Mouse (Mus musculus) midbrain, postnatal 0 days (tissue): ENCODE results near the gene Psmb6. TPM values are rescaled to one million over a fixed set of nuclear protein-coding genes. Genes with fewer than 3 reads are reported as not detected.
"Not testable (repeated sequence)": the region's sequence is repeated elsewhere in the genome, so short reads cannot be mapped to it uniquely, and the experiment has no call there.

Experiments used
- ATAC-seq: fragments of 200-750 bp; cut with Nextera tagmentation; 2 replicates; pipeline ENCODE4 v1.8.0; 2017; ENCODE audit warnings: moderate number of reproducible peaks, mild to moderate bottlenecking, moderate TSS enrichment, moderate library complexity; ENCODE audit not compliant: low FRiP score
- DNase-seq: peaks from one replicate; pipeline ENCODE4 v3.0.0-alpha.2; 2015; ENCODE audit warnings: low spot score
- H3K27ac ChIP-seq: fragments of 300-500 bp; sonication (generic); 2 replicates; pipeline ENCODE4 v1.5.1; 2014; ENCODE audit warnings: low read depth, mild to moderate bottlenecking, low read length, mixed read lengths
- H3K27me3 ChIP-seq: fragments of 300-500 bp; sonication (generic); 2 replicates; pipeline ENCODE4 v1.6.1; 2014; ENCODE audit warnings: low read length, control low read depth, mixed read lengths; ENCODE audit not compliant: insufficient read depth
- H3K36me3 ChIP-seq: fragments of 300-500 bp; sonication (generic); 2 replicates; pipeline ENCODE4 v1.6.1; 2014; ENCODE audit warnings: low read length, control low read depth, mixed read lengths; ENCODE audit not compliant: insufficient read depth
- H3K4me1 ChIP-seq: fragments of 300-500 bp; sonication (generic); 2 replicates; pipeline ENCODE4 v1.6.1; 2014; ENCODE audit warnings: mild to moderate bottlenecking, control low read depth, antibody characterized with exemption, low read length, mixed read lengths; ENCODE audit not compliant: insufficient read depth
- H3K4me2 ChIP-seq: fragments of 300-500 bp; sonication (generic); 2 replicates; pipeline ENCODE4 v1.6.1; 2014; ENCODE audit warnings: low read depth, mild to moderate bottlenecking, low read length, mixed read lengths; ENCODE audit not compliant: poor library complexity, severe bottlenecking
- H3K4me3 ChIP-seq: fragments of 300-500 bp; sonication (generic); 2 replicates; pipeline ENCODE4 v1.5.1; 2014; ENCODE audit warnings: low read depth, mild to moderate bottlenecking, low read length, moderate library complexity
- H3K9ac ChIP-seq: fragments of 300-500 bp; sonication (generic); replicated peaks from 2 replicates; pipeline ENCODE4 v1.6.1; 2014; ENCODE audit warnings: mild to moderate bottlenecking, low read length, moderate library complexity, mixed read lengths; ENCODE audit not compliant: poor library complexity, severe bottlenecking
- H3K9me3 ChIP-seq: fragments of 300-500 bp; sonication (generic); 2 replicates; pipeline ENCODE4 v1.6.1; 2016; ENCODE audit warnings: low read length, control low read depth
- CTCF ChIP-seq: IDR thresholded peaks from 2 replicates; pipeline ENCODE4 v1.5.1; 2016; ENCODE audit warnings: antibody characterized with exemption, mild to moderate bottlenecking
- WGBS: fragments of 180-500 bp; shearing (Covaris S2); extraction: QIAGEN DNeasy Blood & Tissue Kit; methylation state at CpG from one replicate; pipeline ENCODE4 v1.1.7; 2014; 5-methylcytosine and 5-hydroxymethylcytosine counted together
- polyA plus RNA-seq: library from polyadenylated mRNA; unstranded; fragments of >200 nt; fragmentation: Nextera tagmentation; extraction: Ambion mirVana; gene quantifications from 2 replicates; pipeline ENCODE4 v1.2.1, GENCODE M21; 2015
- total RNA-seq: library from RNA; depleted of rRNA; stranded (reverse); fragments of >200 nt; gene quantifications from 2 replicates; pipeline ENCODE4 v1.2.3, GENCODE M21; 2014

Psmb6 gene
- total and polyA plus RNA-seq, 2 experiments from 2014 or later: 493 to 818 TPM

DNA sequence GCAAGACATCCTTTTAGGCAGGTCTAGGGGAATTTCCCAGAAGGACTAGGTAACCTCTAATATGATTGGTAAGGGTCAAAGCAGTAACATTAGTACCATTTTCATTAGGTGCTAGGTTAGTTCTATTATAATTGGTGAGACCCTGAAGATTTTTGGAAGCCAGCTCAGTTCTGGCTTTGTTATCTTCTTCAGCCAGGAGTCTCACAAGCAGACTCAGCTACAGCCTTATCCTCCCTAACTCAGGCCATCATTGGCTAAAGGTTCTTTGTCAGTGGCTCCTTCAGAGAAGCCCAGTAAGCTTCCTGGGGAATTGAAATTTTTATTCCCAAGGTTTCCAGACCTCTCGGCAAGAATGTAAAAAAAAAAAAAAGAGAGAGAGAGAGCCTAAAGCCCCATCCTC lies 6.7 kb upstream of the Psmb6 start:
- no peaks in the 10 kb centered on the region for H3K27me3 ChIP-seq
- no peaks in the 10 kb centered on the region for H3K36me3 ChIP-seq
- no peaks in the 10 kb centered on the region for H3K4me1 ChIP-seq
- ATAC-seq: no peak
- no peaks in the 10 kb centered on the region for H3K9me3 ChIP-seq
- no peak overlapping the region for H3K4me2 ChIP-seq
- H3K27ac ChIP-seq: no peak overlapping the region
- no peak for DNase-seq
- H3K9ac ChIP-seq: no peak overlapping the region
- no peak for TF ChIP-seq CTCF
- WGBS: 68% methylated on average over 1 of the region's 1 CpGs
- H3K4me3 ChIP-seq: no peak overlapping the region

DNA sequence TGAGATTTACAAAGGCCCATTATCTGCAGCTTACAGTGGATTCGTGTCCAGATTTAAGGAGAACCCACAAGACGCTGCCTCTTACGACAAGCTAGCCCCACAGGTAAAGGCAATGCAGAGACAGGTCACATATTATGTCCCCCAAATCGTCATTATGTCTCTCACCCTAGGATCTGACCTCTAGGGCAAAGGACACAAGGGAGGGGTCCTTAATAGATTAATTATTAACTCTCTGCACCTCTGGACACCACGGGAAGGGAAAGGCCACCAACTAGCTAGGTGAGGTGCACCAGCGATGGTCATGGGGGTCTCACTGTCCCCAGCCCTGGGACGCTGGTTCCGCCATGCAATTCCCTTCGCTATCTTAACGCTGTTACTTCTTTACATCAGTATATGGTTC lies 6.2 kb upstream of the Psmb6 start, which contains the start of gene Gltpd2:
Gene Gltpd2 (plus strand): TSS at position 274 of the 400 bp plus-strand sequence.
- H3K9me3 ChIP-seq: no peaks in the 10 kb centered on the region
- peak within 1 kb of the TSS; percentile 47 for H3K4me2 ChIP-seq
- H3K9ac ChIP-seq: peak within 1 kb of the TSS; percentile 36; the same call in 1 of the 2 replicates
- H3K4me3 ChIP-seq: peak within 1 kb of the TSS; percentile 20; the same call in 1 of the 2 replicates
- no peaks in the 10 kb centered on the region for H3K27me3 ChIP-seq
- no peaks in the 10 kb centered on the region for H3K4me1 ChIP-seq
- peak within 1 kb of the TSS; percentile 68 for H3K27ac ChIP-seq
- TF ChIP-seq CTCF: no peak
- DNase-seq (no peak), ATAC-seq (no peak)
- WGBS: 85% methylated on average over 10 of the region's 10 CpGs
- H3K36me3 ChIP-seq: no peaks in the 10 kb centered on the region

- Histone ChIP-seq H3K4me2 (peak overlapping the region; percentile 47), H3K4me1 (no peaks in the 10 kb centered on the region), H3K4me3 (peak overlapping the region; percentile 20; the same call in 1 of the 2 replicates), H3K27me3 (no peaks in the 10 kb centered on the region), H3K27ac (peak overlapping the region; percentile 68), H3K36me3 (no peaks in the 10 kb centered on the region), H3K9ac (peak overlapping the region; percentile 36; the same call in 1 of the 2 replicates), H3K9me3 (no peaks in the 10 kb centered on the region)
- ATAC-seq (0 out of 2 replicates have a peak, but pooled peaks have one; percentile 65), DNase-seq (peak; percentile 37)
- TF ChIP-seq CTCF: peak; percentile 40; the same call in 1 of the 2 replicates
- WGBS: 8% methylated on average over 41 of the region's 41 CpGs
Measured at GRCm38 (mm10) chr11:70520178-70520769, 4.9 kb upstream of the Psmb6 start.

DNA sequence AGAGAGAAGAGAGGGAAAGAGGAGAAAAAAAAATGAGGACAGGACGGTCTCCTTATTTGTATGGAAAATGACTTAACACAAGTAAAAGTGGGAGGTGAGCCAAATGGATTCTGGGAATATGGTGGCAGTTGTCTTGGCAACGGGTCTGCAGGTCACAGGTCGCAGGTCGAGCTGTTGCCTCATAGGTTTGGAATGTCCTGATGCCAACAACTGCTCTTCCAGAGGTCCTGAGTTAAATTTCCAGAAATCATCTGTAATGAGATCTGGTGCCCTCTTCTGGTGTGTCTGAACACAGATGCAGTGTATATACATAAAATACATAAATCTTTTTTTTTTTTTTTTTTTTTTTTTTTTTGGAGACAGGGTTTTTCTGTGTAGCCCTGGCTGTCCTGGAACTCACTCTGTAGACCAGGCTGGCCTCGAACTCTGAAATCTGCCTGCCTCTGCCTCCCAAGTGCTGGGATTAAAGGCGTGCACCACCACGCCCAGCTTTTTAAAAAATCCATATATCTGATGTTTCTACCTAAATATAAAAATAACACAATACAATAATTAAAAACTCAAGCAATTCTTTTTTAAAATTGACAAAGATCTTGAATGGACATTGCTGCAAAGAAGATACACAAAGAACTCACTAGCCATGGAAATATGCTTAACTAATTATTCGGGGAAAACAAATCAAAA lies 1.7 kb upstream of the Psmb6 start:
- not testable (repeated sequence) for DNase-seq, H3K9me3 ChIP-seq, H3K4me2 ChIP-seq, ATAC-seq, H3K4me1 ChIP-seq, H3K9ac ChIP-seq, H3K27ac ChIP-seq, H3K27me3 ChIP-seq, H3K4me3 ChIP-seq
- 91% methylated on average over 8 of the region's 8 CpGs for WGBS
- TF ChIP-seq CTCF: peak; percentile 27; the same call in 1 of the 2 replicates
- peaks cover 15% of the 10 kb centered on the region for H3K36me3 ChIP-seq

DNA sequence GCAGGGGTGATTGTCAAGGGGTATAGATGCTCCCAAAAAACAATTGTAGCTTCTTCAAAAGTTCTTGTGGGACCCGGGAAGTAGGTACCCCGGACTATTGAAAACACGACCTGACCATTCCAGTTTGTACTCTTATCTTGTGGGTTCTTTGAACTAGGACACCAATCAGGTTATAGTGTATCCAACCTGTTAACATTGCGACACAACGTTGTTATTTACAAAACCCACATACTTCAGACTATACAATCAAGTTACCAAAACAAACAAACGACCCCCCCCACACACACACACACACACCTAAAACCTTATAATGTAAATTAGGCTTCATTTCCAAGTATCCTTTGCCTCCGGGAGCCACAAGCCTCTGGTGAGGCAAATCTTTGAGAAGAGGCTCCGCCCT lies 385 bp upstream of the Psmb6 start:
- ATAC-seq (peak; percentile 7; the same call in 1 of the 2 replicates), DNase-seq (no peak)
- TF ChIP-seq CTCF: no peak
- H3K9me3 ChIP-seq: no peaks in the 10 kb centered on the region
- H3K4me3 ChIP-seq: peak overlapping the region; percentile 62
- 7% methylated on average over 8 of the region's 8 CpGs for WGBS
- 0 out of 2 replicates have a peak, but pooled peaks cover 4% of the 10 kb centered on the region for H3K4me1 ChIP-seq
- H3K4me2 ChIP-seq: peak overlapping the region; percentile 69
- no peaks in the 10 kb centered on the region for H3K27me3 ChIP-seq
- no peak overlapping the region for H3K27ac ChIP-seq
- no peak overlapping the region for H3K9ac ChIP-seq
- peaks cover 22% of the 10 kb centered on the region for H3K36me3 ChIP-seq

GRCm38 (mm10) chr11:70525726-70526125 lies 559 bp downstream of the Psmb6 start:
- Histone ChIP-seq H3K4me3 (peak overlapping the region; percentile 62), H3K27me3 (no peaks in the 10 kb centered on the region), H3K9me3 (no peaks in the 10 kb centered on the region), H3K4me1 (0 out of 2 replicates have a peak, but pooled peaks cover 4% of the 10 kb centered on the region), H3K27ac (peak overlapping the region; percentile 69), H3K4me2 (peak overlapping the region; percentile 69), H3K36me3 (peaks cover 22% of the 10 kb centered on the region), H3K9ac (peak overlapping the region; percentile 80)
- TF ChIP-seq CTCF: no peak
- 1% methylated on average over 12 of the region's 12 CpGs for WGBS
- peak; percentile 50; the same call in 1 of the 2 replicates for ATAC-seq
- DNase-seq: no peak
